Mouse (Mus musculus) CD4-positive, CD25-positive, alpha-beta regulatory T cell, adult 4 months (primary cell): ENCODE measurements around the gene Rps6kc1. TPM values are rescaled to one million over a fixed set of nuclear protein-coding genes. Genes with fewer than 3 reads are reported as not detected.

Source experiments
- ATAC-seq: one replicate; pipeline ENCODE4 v1.8.0; 2017
- polyA plus RNA-seq, 2 experiments: library from polyadenylated mRNA; unstranded; fragments of 100-300 nt; shearing (Covaris generic); gene quantifications; one replicate each; pipeline ENCODE4 v1.2.1; 2017

The Rps6kc1 gene
- polyA plus RNA-seq, 2 experiments from 2014 or later, result 6.2 to 9.1 TPM

DNA sequence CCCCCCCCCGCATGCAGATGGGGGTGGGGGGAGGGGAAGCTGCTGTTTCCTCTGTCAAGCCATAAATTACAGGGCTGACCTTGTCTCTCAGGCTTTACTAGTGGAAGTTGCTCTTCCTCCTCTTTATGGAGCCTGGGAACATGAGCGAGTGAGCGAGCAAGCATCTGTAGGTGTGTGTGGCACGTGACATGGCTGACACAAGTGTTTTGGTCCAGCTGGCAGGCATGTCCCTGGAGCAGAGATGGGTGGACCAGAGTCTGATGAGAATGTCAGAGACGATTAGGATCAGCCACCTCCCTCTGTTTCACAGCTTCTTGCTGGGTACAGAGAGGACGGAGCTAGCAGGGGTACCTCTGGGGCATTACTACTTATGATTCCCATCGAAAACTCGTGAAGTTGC lies 153.7 kb downstream of the Rps6kc1 start:
- no peak for ATAC-seq

DNA sequence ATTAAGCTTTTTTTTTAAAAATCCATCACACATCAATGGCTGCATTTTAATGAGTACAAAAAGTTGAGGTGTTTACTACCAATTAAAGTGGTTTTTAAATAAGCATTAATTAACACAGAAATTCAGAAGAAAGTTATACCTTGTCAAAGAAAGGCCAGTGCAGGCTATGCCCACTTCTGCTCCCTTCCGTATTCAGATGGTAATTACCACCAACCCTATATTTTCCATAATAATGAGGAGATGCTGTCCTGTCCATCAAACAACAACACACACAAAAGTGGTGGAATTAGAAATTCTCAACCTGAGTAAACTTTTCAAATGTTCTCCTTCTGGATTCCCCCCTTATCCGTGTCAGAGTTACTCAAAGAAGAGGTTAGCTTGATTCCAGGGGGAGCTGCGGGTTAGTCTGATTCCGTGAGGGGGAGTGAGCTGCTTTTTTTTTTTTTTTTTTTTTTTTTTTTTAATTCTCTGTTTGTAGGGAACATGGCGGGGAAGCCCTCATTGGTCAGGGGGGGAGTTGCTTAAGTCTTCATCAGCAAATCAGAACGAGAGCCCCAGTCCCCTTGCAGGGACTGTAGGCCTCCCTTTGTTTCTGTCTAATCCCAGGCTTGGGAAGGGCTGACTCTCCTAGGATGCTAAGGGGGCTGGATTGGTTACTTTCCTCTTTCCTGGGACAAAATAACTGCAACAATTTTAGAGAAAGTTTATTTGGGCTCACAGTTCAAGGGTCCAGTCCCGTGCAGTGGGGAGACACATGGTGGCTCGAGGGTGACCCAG lies 159.6 kb downstream of the Rps6kc1 start:
- ATAC-seq, result no peak

DNA sequence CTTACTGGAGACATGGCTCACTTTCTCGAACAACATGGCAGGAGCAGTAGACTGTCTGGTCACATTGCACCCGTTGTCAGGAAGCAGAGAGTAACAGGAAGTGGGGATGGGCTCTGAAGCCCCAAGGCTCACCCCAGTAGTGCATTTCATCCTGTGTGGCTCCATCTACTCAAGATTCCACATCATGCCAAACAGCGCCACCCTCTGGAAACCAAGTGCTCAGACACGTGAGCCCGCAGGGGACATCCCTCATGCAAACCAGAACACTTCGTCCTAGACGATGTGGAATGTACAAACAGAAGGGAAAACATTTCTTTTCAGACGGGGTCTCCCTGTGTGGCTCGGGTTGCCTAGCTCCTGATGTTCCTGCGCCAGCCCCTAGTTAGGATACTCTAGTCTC lies 162.6 kb downstream of the Rps6kc1 start:
- no peak for ATAC-seq

GRCm38 (mm10) chr1:190741421-190741820 lies 170.1 kb downstream of the Rps6kc1 start:
- no peak for ATAC-seq

DNA sequence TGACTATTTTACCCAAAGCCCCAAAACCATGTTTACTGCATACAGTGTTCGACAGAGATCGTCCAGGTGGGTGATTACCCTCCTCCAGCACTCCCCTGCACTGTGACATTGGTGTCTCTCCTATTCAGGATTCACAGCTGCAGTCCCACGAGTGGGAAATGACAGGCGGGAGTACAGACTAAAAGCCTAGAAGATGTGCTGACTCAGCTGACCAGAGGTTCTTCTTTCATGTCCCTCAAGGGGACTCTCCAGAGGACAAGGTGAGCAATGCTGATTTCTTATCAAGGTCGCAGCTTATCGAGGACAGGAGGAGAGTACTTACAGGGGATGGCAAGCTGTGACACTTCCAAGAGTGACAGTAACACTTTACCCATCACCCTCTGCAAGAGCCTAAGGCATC lies 178.8 kb downstream of the Rps6kc1 start:
- ATAC-seq, result no peak

DNA sequence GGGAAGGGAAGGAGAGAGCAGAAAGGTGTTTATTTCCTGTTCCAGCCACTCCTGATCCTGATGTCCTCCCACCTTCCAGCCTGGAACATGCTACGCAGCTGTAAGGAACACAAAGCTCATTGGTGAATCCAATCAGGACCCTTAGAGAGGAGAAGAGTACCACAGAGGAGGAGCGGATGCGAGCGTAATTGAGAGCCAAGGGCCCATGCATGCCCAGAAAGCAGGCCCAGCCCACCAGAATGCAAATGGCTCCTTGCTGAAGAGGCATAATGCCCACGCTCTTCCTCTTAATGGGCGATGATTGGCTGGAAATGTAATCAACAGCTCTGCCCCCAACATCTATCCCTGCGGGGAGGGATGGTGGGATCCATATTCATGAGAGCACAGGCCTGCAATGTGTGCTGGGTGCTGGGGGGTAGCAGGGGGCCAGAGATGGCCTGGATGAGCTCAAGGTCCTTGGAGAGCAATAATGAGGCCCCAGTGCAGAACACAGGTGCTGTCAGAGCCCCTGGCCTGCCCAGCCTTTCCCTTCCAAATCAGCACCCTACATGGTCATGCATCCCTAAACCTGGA lies 182.0 kb downstream of the Rps6kc1 start:
- no peak for ATAC-seq

DNA sequence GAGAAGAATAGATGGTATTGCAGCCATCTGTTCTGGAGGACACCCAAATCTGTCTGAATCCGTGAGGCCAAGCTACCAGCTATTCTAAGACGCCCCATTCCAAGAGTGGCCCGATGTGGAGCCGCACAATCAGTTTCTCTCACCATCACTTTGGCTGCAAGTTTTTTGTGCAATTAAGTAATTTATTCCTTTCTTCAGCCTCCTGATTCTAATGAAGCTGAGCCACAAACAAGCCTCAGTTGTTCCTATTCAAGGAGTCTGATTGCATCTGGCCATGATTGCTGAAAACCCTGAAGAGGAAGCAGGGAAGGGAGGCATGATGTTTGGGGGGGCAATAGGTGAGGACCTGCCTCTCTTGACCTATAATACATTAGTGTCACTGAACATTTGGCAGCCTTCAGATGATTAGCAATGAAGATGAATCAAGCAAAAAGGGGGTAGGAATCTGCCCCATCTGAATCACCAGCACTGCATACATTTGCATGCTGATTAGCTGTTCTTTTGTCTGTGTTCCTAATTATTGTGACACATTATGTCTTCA lies 183.4 kb downstream of the Rps6kc1 start:
- ATAC-seq, result no peak

- ATAC-seq, result no peak
Measured at GRCm38 (mm10) chr1:190727385-190727784, 184.2 kb downstream of the Rps6kc1 start.

DNA sequence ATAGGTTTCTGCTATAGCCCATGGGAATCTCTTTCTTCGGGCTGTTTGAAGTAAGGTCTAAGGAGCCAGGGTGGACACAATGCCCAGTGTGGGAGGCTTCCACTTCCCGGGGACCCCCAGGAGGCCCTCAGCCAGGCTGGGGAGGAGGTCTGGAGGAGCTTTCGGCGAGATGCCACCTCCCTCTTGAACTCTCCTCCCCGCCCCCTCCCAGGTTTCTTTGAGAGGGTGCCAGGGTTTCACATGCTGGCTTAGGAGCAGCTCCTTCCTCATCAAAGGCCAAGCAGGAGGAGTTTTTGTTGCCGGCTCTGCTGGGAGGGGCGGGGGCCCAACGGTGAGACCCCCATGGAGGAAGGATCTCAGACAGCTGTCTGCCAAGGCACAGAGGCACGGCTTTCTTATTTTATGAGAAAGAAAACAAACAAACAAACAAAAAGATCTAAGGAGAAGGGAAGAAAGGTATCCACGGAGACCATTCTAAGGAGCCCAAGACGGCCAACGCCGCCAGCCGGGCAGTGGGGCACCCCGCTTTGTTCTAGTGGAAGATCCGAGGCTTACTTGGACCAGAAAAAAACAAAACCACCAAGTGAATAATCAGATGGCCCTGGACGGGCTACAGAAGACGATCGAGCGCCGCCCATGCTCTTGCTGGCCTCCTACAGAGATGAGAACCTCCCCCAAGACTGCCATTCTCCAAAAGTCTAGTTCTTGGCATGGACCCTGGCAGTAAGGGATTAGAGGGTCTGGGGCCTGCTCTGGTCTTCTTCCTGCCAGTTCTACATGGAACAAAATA lies 186.8 kb downstream of the Rps6kc1 start:
- ATAC-seq, result no peak

- no peak for ATAC-seq
Measured at GRCm38 (mm10) chr1:190723926-190724430, 187.6 kb downstream of the Rps6kc1 start.

DNA sequence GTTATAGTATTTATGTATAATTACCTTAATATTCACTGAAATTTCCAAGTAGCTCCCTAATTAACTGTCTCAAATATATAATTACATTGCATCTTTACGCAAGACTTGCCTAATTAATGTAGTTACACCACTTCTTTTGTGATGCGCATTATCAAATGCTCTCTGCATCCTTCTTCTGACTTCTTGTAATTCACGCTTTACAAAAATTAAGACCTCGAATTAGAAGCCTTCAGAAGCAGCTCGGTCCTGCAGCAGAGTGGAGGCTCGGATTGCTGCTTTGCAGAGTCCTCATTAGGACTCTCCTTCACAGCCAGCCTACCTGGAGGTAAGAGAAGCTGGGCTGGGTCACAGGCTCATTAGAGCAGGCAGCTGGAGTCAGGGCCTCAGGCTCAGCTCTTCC lies 197.7 kb downstream of the Rps6kc1 start:
- ATAC-seq, result no peak

GRCm38 (mm10) chr1:190697576-190697975 lies 214.0 kb downstream of the Rps6kc1 start:
- ATAC-seq, result no peak

DNA sequence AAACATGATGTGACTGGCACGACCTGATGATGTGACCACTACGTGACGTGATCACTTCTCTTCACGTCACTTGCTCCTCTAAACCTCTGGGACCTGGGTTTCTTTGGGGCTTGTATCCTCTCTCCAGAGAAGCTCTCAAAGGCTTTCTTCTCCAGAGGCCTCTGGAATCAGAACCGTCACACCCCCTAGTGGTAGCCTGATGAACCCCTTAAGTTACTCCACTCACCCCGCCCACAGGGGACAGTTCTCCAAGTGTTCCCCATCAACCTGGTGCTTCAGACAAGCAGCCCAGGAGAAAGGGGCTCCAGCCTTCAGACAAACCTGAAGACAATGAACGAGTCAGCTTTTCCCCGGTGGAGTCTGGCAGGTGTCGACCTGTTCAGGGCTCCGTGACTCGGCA lies 216.0 kb downstream of the Rps6kc1 start:
- no peak for ATAC-seq

- ATAC-seq, result no peak
Measured at GRCm38 (mm10) chr1:190690528-190691262, 220.9 kb downstream of the Rps6kc1 start.

DNA sequence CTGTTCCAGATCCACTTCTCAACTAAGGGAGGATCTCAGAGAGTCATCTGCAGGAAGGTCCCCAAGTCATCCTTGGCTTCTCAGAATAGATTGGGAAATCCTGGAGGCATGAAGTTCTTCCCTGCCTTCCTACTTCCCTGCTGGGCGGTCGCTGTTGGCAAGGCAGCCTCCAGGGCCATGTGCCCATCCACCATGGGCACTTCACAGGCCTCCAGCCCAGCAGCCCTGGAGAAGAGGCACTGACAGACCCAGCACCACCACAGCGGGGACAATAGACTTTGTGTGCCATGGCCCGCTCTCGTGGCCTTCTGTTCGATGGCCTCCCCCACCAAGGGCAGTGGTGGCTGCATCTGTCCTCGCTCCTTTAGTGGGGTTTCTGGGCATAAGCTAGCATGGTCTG lies 228.5 kb downstream of the Rps6kc1 start:
- no peak for ATAC-seq

GRCm38 (mm10) chr1:190682021-190682926 lies 229.3 kb downstream of the Rps6kc1 start:
- no peak for ATAC-seq

DNA sequence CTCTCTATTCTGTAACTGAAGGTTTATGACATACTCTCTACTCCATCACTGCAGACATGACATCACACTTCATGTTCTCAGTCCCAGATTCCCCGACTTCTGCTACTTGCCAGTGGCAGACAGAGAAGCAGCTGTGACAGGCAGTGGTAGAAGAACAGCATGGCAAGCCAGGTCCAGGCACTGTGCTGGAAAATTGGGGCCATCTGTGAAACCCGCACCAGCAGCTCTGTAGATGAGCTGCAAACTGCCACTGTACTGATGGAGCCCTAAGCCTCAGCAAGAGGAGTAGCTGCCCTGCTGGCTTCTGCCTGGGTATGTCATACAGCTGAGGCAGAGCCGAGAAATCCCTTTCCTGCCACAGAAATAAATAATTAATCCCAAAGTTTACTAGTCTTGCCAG lies 236.1 kb downstream of the Rps6kc1 start:
- no peak for ATAC-seq

GRCm38 (mm10) chr1:190669099-190669498 lies 242.5 kb downstream of the Rps6kc1 start:
- ATAC-seq, result no peak

DNA sequence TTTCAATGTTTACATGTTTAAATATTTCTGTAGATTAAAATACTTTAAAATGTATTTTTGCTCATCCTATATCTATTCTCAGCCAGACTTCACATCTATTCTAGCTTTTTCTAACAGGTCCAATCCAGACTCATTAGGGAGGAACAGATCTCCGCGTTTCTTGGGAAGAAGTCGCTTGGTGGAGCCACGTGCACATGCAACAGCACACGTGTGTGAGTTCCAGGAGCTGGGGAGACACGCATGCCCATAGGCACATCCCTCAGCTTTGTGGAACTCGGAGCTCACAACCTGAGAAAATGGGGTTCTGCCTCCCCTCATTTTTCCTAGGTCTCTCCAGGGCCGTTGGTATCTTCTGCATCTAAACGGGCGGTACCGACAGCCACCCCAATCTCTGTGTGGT lies 243.7 kb downstream of the Rps6kc1 start:
- ATAC-seq, result no peak

DNA sequence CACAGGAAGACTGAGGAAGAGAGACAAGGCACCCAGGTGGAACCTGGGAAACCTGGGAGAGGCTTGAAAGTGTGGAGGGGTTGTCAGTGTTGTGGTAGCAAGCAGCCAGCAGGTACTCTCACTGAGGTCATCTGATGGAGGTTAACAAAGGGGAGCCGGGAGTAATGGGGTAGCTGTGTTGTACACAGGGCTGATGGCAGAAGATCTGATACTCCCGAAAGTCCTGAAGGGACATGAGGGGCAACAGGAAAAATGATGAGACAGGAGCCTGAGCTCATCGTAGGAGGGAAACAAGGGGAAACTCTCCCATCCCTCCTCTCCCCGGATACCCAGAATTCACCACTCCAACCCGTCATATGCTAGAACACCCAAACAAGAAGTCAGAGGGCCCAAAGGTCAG lies 244.2 kb downstream of the Rps6kc1 start:
- no peak for ATAC-seq

DNA sequence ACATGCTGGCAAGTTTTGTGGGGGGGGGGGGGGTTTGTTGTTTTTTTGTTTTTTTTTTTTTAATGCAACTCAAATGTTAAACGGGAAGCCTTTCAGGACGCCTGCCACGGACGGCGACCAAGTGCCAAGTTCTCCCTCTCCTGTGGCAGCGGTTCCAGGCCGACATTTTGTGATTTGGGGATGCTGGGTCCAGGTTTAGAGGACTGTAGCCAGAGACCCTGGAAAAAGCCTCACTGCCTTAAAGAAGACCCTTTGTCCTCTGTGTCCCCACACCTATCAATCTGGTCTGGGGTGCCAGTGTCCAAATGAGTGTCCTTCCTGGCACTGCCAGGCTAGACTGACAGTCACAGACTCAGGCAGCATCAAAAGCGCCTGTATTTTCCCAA lies 246.1 kb downstream of the Rps6kc1 start:
- no peak for ATAC-seq
